Mouse (Mus musculus) forebrain, embryonic 12.5 days (tissue): ENCODE results near the gene Vgll2. TPM values are rescaled to one million over a fixed set of nuclear protein-coding genes. Genes with fewer than 3 reads are reported as not detected.

ENCODE experiments used
- ATAC-seq: fragments of 200-750 bp; cut with Nextera tagmentation; 2 replicates; pipeline ENCODE4 v1.8.0; 2017; ENCODE audit warnings: moderate TSS enrichment; ENCODE audit not compliant: low FRiP score
- H3K27ac ChIP-seq: fragments of 300-500 bp; sonication (generic); 2 replicates; pipeline ENCODE4 v1.5.1; 2016; ENCODE audit warnings: mild to moderate bottlenecking
- H3K27me3 ChIP-seq: fragments of 300-500 bp; sonication (generic); 2 replicates; pipeline ENCODE4 v1.6.1; 2016; ENCODE audit warnings: mild to moderate bottlenecking
- H3K36me3 ChIP-seq: fragments of 300-500 bp; sonication (generic); replicated peaks from 2 replicates; pipeline ENCODE4 v1.6.1; 2016; ENCODE audit warnings: mild to moderate bottlenecking
- H3K4me1 ChIP-seq: fragments of 300-500 bp; sonication (generic); 2 replicates; pipeline ENCODE4 v1.6.1; 2016
- H3K4me2 ChIP-seq: fragments of 300-500 bp; sonication (generic); 2 replicates; pipeline ENCODE4 v1.6.1; 2016; ENCODE audit warnings: mild to moderate bottlenecking, moderate library complexity
- H3K4me3 ChIP-seq: fragments of 300-500 bp; sonication (generic); replicated peaks from 2 replicates; pipeline ENCODE4 v1.5.1; 2016; ENCODE audit warnings: mild to moderate bottlenecking
- H3K9ac ChIP-seq: fragments of 300-500 bp; sonication (generic); 2 replicates; pipeline ENCODE4 v1.6.1; 2016; ENCODE audit warnings: mild to moderate bottlenecking
- H3K9me3 ChIP-seq: fragments of 300-500 bp; sonication (generic); 2 replicates; pipeline ENCODE4 v1.6.1; 2016
- WGBS: fragments of 180-500 bp; shearing (Covaris S2); methylation state at CpG from one replicate; pipeline ENCODE4 v1.1.7; 2016; 5-methylcytosine and 5-hydroxymethylcytosine counted together
- microRNA-seq: library from miRNA; unstranded; fragments of <30 nt; microRNA quantifications from one replicate; pipeline ENCODE4, GENCODE M21; 2017
- polyA plus RNA-seq: library from polyadenylated mRNA; unstranded; fragments of >200 nt; fragmentation: Nextera tagmentation; extraction: Ambion mirVana; gene quantifications from 2 replicates; pipeline ENCODE4 v1.2.1, GENCODE M21; 2016

Vgll2 gene
- polyA plus RNA-seq, 1 experiment from 2014 or later: 2.5 TPM

DNA sequence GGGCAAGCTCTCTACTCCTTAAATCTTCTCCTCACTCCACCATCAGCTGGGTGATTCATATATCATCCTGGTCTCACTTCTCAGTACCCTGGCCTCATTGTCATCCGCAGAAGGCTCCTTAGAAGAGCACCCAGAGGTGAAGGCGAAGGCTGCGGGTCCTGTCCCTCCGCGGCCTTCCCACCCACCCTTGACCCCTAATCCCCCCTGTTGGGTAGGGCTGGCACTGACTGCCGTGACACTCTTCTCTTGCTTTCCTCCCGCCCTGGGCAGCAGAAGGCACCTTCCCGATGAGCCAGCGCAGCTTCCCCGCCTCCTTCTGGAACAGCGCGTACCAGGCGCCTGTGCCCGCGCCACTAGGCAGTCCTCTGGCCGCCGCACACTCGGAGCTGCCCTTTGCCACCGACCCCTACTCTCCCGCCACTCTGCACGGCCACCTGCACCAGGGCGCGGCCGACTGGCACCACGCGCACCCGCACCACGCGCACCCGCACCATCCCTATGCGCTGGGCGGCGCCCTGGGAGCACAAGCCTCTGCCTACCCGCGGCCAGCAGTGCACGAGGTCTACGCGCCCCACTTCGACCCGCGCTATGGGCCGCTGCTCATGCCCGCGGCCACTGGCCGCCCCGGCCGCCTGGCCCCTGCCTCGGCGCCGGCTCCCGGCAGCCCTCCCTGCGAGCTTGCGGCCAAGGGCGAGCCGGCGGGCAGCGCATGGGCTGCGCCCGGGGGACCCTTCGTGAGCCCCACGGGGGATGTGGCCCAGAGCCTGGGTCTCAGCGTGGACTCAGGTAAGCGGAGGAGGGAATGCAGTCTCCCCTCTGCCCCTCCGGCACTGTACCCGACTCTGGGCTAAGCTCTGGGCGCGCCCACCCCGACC is 5.1 kb downstream of the Vgll2 start:
- peak; percentile 55 for ATAC-seq
- peak overlapping the region; percentile 40 for H3K9ac ChIP-seq
- peaks cover 94% of the 10 kb centered on the region for H3K27me3 ChIP-seq
- H3K4me1 ChIP-seq: peaks cover 21% of the 10 kb centered on the region
- H3K27ac ChIP-seq: no peak overlapping the region
- H3K4me2 ChIP-seq: peak overlapping the region; percentile 88
- no peaks in the 10 kb centered on the region for H3K9me3 ChIP-seq
- WGBS: under 1% methylated on average over 67 of the region's 68 CpGs
- no peaks in the 10 kb centered on the region for H3K36me3 ChIP-seq
- peak overlapping the region; percentile 46 for H3K4me3 ChIP-seq

DNA sequence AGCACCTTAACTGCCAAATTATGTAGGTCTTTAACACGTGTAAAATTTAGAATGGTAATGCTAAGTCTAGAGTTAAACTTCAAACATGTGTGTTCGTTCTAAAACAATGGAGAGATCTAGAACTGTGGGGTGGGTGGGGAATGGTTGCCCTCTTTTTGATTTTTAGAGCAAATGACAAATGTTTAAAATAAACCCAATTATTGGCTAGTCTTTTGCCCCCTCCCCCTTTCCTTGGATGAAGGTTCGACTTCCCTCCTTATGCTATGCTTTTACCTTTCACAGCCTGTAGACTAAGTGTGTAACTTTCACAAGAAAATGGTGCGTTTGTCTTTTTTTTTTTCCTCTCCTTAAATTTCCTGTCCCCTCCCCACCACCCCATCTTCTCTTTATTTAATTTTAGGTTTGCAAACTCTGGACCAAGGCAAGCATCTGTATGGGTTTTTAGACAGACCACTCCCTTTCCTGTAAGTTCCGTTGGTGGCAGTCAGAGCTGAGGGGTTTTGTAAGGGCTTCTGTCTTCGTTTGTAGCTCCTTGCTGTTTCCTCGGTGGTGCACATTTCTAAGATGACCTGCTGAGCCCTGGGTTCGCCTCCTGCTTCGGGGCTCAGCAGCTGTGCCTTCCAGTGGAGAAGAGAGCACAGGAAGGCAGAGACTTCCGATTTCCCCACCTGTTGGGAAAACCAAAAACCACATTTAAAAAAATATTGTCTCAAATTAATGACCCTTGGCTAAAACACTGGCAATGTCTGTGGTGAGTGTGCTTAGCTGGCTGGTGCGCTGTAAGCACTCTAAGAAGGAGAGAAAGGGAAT is 6.5 kb downstream of the Vgll2 start:
- ATAC-seq: no peak
- 3% methylated on average over 11 of the region's 11 CpGs for WGBS
- Histone ChIP-seq H3K27ac (no peak overlapping the region), H3K36me3 (no peaks in the 10 kb centered on the region), H3K9ac (no peak overlapping the region), H3K4me3 (no peak overlapping the region), H3K9me3 (no peaks in the 10 kb centered on the region), H3K4me2 (no peak overlapping the region), H3K4me1 (peaks cover 12% of the 10 kb centered on the region), H3K27me3 (peaks cover 85% of the 10 kb centered on the region)

DNA sequence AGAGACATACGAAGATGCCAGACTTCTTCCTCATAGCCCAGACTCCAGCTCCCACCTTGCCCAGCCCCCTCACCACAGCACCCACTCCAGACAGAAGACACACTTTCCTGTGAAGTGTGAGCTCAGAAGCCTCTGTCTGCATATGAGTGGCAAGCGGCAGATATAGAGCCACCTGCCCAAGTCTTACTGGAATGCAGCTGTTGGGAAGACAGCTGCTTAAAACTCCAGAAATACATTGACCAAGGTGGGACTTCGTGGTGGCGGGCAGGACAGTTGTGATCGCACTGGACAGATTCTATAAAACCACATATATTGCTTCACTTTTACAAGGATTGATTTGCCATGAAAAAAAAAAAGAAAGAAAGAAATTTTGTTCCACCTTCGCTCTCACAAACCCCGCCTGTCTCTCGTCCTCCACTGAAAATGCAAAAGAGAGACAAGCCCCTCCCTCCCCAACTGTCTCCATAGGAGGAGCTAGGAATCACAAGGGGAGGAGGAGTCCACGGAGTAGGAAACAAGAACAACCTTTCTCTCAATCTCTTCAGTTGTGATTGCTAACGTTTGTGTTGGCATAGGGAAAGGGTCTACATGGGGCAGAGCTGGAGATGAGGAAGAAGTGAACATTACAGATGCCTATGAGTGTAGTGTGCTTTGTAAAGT is 7.2 kb downstream of the Vgll2 start:
- H3K27me3 ChIP-seq: peaks cover 77% of the 10 kb centered on the region
- no peak overlapping the region for H3K9ac ChIP-seq
- H3K4me2 ChIP-seq: no peak overlapping the region
- no peaks in the 10 kb centered on the region for H3K36me3 ChIP-seq
- peaks cover 12% of the 10 kb centered on the region for H3K4me1 ChIP-seq
- no peak overlapping the region for H3K4me3 ChIP-seq
- H3K27ac ChIP-seq: no peak overlapping the region
- ATAC-seq: no peak
- 2% methylated on average over 10 of the region's 10 CpGs for WGBS
- H3K9me3 ChIP-seq: no peaks in the 10 kb centered on the region

DNA sequence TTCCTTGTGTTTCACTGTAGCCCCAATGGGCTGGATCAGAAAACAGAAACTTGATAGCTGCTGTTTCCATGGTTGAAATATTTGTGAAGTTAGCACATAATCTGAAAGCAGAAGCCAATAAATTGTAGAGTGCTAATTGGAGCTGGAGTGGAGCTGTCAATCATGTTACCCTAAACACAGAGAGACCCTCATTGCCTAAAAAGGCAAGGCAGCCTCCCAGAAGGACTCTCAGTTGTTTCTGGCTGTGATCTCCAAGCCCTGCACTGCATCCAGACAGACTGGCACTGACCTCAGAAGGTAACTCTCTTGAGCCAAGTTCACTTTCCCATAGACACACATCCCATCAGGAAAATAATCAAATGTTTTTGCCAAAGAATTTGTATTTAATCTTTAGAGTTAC is 11.4 kb downstream of the Vgll2 start:
- ATAC-seq: no peak
- Histone ChIP-seq H3K4me3 (no peak overlapping the region), H3K27me3 (peaks cover 37% of the 10 kb centered on the region), H3K27ac (no peak overlapping the region), H3K9ac (no peak overlapping the region), H3K4me1 (no peaks in the 10 kb centered on the region), H3K9me3 (no peaks in the 10 kb centered on the region), H3K36me3 (no peaks in the 10 kb centered on the region), H3K4me2 (no peak overlapping the region)

DNA sequence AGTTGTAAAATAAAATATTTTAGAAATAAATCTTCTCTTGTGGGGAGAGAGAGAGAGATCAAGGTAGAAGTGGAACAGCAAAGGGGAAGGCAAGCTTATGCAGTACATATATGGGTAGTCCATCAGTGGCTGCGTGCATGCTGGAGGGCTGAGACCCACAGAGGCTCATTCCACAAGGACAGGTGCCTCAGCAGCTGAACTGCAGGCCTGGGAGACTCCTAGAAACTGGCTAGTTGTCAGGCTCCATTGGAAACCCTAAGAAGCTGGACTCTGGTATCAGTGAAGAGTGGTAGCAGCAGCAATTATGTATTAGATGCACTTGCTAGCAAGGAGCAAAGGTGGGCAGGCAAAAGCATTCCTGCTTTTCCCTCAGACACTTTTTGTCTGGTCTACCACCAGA is 17.1 kb downstream of the Vgll2 start:
- ATAC-seq: no peak
- WGBS: 75% methylated on average over 1 of the region's 1 CpGs
- H3K36me3 ChIP-seq: no peaks in the 10 kb centered on the region
- H3K4me2 ChIP-seq: no peak overlapping the region
- H3K4me1 ChIP-seq: no peaks in the 10 kb centered on the region
- H3K27ac ChIP-seq: no peak overlapping the region
- H3K9me3 ChIP-seq: no peaks in the 10 kb centered on the region
- H3K4me3 ChIP-seq: no peak overlapping the region
- no peak overlapping the region for H3K9ac ChIP-seq
- no peaks in the 10 kb centered on the region for H3K27me3 ChIP-seq

DNA sequence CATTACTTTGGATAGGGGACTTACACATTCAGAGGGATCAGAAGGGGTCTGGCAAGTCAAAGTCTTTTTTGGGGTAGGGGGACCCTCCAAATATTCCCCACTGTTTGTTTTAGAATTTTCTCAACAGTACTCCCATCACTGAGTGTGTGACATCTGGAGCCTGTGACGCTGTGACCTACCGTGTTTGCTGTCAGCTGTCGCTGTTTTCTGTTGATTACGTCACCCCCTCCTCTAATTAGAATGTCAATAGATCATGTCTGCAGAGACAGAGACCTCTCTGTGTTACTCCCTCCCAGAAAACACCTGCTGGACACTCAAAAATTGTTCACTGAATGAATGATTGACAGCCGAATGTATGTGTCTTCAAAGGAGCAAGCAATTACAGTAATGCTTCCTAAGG is 20.8 kb downstream of the Vgll2 start:
- 61% methylated on average over 5 of the region's 5 CpGs for WGBS
- H3K9ac ChIP-seq: no peak overlapping the region
- H3K27me3 ChIP-seq: no peaks in the 10 kb centered on the region
- H3K4me2 ChIP-seq: no peak overlapping the region
- no peak overlapping the region for H3K4me3 ChIP-seq
- H3K27ac ChIP-seq: no peak overlapping the region
- no peaks in the 10 kb centered on the region for H3K9me3 ChIP-seq
- H3K4me1 ChIP-seq: no peaks in the 10 kb centered on the region
- ATAC-seq: peak; percentile 58; the same call in 1 of the 2 replicates
- H3K36me3 ChIP-seq: no peaks in the 10 kb centered on the region

DNA sequence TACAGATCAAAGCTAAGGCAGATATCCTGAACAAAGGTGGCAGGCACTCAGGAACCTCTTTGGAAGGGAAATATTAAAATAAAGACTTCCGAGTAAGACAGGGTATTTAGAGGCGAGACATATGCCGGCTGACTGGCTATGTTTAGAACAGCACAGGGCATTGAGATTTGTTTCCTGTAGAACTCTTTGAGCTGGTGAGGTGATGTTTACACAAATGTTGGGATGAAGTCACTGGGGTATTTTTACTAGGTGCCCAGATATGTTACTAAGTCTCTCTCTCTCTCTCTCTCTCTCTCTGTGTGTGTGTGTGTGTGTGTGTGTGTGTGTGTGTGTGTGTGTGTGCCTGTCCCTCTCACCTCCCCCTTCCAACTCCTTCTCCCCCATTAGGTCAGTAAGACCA is 26.0 kb downstream of the Vgll2 start:
- no peaks in the 10 kb centered on the region for H3K36me3 ChIP-seq
- no peaks in the 10 kb centered on the region for H3K27me3 ChIP-seq
- no peak overlapping the region for H3K4me3 ChIP-seq
- H3K9me3 ChIP-seq: no peaks in the 10 kb centered on the region
- 77% methylated on average over 3 of the region's 3 CpGs for WGBS
- no peaks in the 10 kb centered on the region for H3K4me1 ChIP-seq
- no peak overlapping the region for H3K4me2 ChIP-seq
- H3K9ac ChIP-seq: no peak overlapping the region
- ATAC-seq: no peak
- no peak overlapping the region for H3K27ac ChIP-seq

DNA sequence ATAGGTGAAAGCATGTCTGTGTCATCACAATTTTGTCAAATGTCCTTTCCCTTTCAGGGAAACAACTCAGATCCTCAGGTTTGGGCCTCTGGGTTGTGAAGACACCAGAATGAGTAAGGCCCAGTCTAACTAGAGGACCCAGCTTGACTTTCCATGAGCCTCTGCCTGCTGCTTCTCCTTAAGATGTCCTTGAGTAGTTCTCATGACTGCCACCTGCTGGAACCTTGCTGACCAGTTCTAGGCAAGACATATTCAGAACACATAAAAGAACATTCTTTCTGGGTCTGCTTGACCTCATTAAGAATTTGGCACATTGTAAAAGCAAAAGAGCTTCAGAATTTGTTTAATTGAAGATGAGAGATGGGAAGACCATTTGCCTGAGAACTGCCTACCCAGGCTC is 50.2 kb downstream of the Vgll2 start:
- Histone ChIP-seq H3K4me1 (no peaks in the 10 kb centered on the region), H3K9ac (no peak overlapping the region), H3K27ac (no peak overlapping the region), H3K4me3 (no peak overlapping the region), H3K36me3 (no peaks in the 10 kb centered on the region), H3K9me3 (no peaks in the 10 kb centered on the region), H3K4me2 (no peak overlapping the region), H3K27me3 (no peaks in the 10 kb centered on the region)
- ATAC-seq: 0 out of 2 replicates have a peak, but pooled peaks have one; percentile 74

Small RNA genes lying within 50 kb of the gene (microRNA-seq; reads per million reads assigned to microRNA genes)
- gene Gm24084: not detected

Other genes starting within 250 kb of the Vgll2 start
- gene Ros1, start 172.7 kb downstream of the Vgll2 start, polyA plus RNA-seq: not detected in 2 replicates
- 24.5 and 30.7 TPM in 2 replicates for gene Dcbld1, start 211.1 kb downstream of the Vgll2 start, polyA plus RNA-seq